Mouse (Mus musculus): ENCODE measurements around the gene Krtap10-4. TPM values are rescaled to one million over a fixed set of nuclear protein-coding genes. Genes with fewer than 3 reads are reported as not detected.
"Not testable (repeated sequence)": the region's sequence is repeated elsewhere in the genome, so short reads cannot be mapped to it uniquely, and the experiment has no call there.

Krtap10-4 gene
- polyA plus RNA-seq, 1 experiment from 2014 or later, result not detected

GRCm38 (mm10) chr10:77783396-77783795, 43.5 kb downstream of the Krtap10-4 start:
- not testable (repeated sequence) for H3K27me3 ChIP-seq (replicated peaks); H3K27ac ChIP-seq; H3K4me1 ChIP-seq; H3K36me3 ChIP-seq; H3K4me2 ChIP-seq (replicated peaks); H3K9ac ChIP-seq; H3K9me3 ChIP-seq; H3K4me3 ChIP-seq; ATAC-seq (ENCODE audit: low FRiP score, low read depth)
- WGBS, result 88% methylated on average over 2 of the region's 3 CpGs

GRCm38 (mm10) chr10:77782442-77782841, 44.5 kb downstream of the Krtap10-4 start, which contains the start of gene Gm3250:
Gm3250 (minus strand) TSS chr10:77782542.
- WGBS, result 50% methylated on average over 1 of the region's 1 CpGs
- not testable (repeated sequence) for H3K9me3 ChIP-seq; H3K9ac ChIP-seq; H3K27me3 ChIP-seq (replicated peaks); H3K36me3 ChIP-seq; H3K4me2 ChIP-seq (replicated peaks); H3K4me1 ChIP-seq; H3K27ac ChIP-seq; H3K4me3 ChIP-seq; ATAC-seq (ENCODE audit: low FRiP score, low read depth)

- not testable (repeated sequence) for H3K9me3 ChIP-seq; H3K27me3 ChIP-seq (replicated peaks); ATAC-seq (ENCODE audit: low FRiP score, low read depth); H3K9ac ChIP-seq; H3K27ac ChIP-seq; H3K36me3 ChIP-seq; H3K4me2 ChIP-seq (replicated peaks); H3K4me1 ChIP-seq; H3K4me3 ChIP-seq
- WGBS, result 76% methylated on average over 1 of the region's 1 CpGs
Observed at GRCm38 (mm10) chr10:77776844-77777243, 50.1 kb downstream of the Krtap10-4 start, which contains the start of gene Gm7138. Gm7138 (minus strand) TSS chr10:77776944.

Other genes starting within 250 kb of the Krtap10-4 start
- 67.8 and 71.1 TPM in 2 replicates for gene Pttg1ip, start 245.4 kb downstream of the Krtap10-4 start, polyA plus RNA-seq (2016; fragmentation: Nextera tagmentation; extraction: Ambion mirVana)
- 288 and 299 TPM in 2 replicates for gene Sumo3, start 221.0 kb downstream of the Krtap10-4 start, polyA plus RNA-seq (2016; fragmentation: Nextera tagmentation; extraction: Ambion mirVana)
- gene Gm49325, start 220.9 kb downstream of the Krtap10-4 start, polyA plus RNA-seq (2016; fragmentation: Nextera tagmentation; extraction: Ambion mirVana), result 7.6 and 11.0 TPM in 2 replicates
- 90.9 and 93.7 TPM in 2 replicates for gene Ube2g2, start 204.8 kb downstream of the Krtap10-4 start, polyA plus RNA-seq (2016; fragmentation: Nextera tagmentation; extraction: Ambion mirVana)
- 0.98 and 1.2 TPM in 2 replicates for gene Tspear, start 140.5 kb downstream of the Krtap10-4 start, polyA plus RNA-seq (2016; fragmentation: Nextera tagmentation; extraction: Ambion mirVana)
- not detected in 2 replicates for gene Gm19402, start 136.3 kb downstream of the Krtap10-4 start, polyA plus RNA-seq (2016; fragmentation: Nextera tagmentation; extraction: Ambion mirVana)
- gene Gm9508, start 129.9 kb downstream of the Krtap10-4 start, polyA plus RNA-seq (2016; fragmentation: Nextera tagmentation; extraction: Ambion mirVana), result not detected in 2 replicates
- not detected in 2 replicates for gene Gm10272, start 120.5 kb downstream of the Krtap10-4 start, polyA plus RNA-seq (2016; fragmentation: Nextera tagmentation; extraction: Ambion mirVana)
- not detected in 2 replicates for gene Gm10024, start 115.6 kb downstream of the Krtap10-4 start, polyA plus RNA-seq (2016; fragmentation: Nextera tagmentation; extraction: Ambion mirVana)
- not detected in 2 replicates for gene Gm10142, start 111.3 kb downstream of the Krtap10-4 start, polyA plus RNA-seq (2016; fragmentation: Nextera tagmentation; extraction: Ambion mirVana)
- gene Krtap12-1, start 106.5 kb downstream of the Krtap10-4 start, polyA plus RNA-seq (2016; fragmentation: Nextera tagmentation; extraction: Ambion mirVana), result not detected in 2 replicates
- gene Gm10100, start 100.6 kb downstream of the Krtap10-4 start, polyA plus RNA-seq (2016; fragmentation: Nextera tagmentation; extraction: Ambion mirVana), result not detected in 2 replicates
- gene Gm18596, start 84.5 kb downstream of the Krtap10-4 start, polyA plus RNA-seq (2016; fragmentation: Nextera tagmentation; extraction: Ambion mirVana), result not detected in 2 replicates
- gene Gm9736, start 75.7 kb downstream of the Krtap10-4 start, polyA plus RNA-seq (2016; fragmentation: Nextera tagmentation; extraction: Ambion mirVana), result not detected in 2 replicates
- not detected in 2 replicates for gene Gm3233, start 67.4 kb downstream of the Krtap10-4 start, polyA plus RNA-seq (2016; fragmentation: Nextera tagmentation; extraction: Ambion mirVana)
- gene Gm3238, start 55.8 kb downstream of the Krtap10-4 start, polyA plus RNA-seq (2016; fragmentation: Nextera tagmentation; extraction: Ambion mirVana), result not detected in 2 replicates
- not detected in 2 replicates for gene Gm7138, start 50.2 kb downstream of the Krtap10-4 start, polyA plus RNA-seq (2016; fragmentation: Nextera tagmentation; extraction: Ambion mirVana)
- not detected in 2 replicates for gene Gm3250, start 44.6 kb downstream of the Krtap10-4 start, polyA plus RNA-seq (2016; fragmentation: Nextera tagmentation; extraction: Ambion mirVana)
- not detected in 2 replicates for gene Gm7137, start 38.9 kb downstream of the Krtap10-4 start, polyA plus RNA-seq (2016; fragmentation: Nextera tagmentation; extraction: Ambion mirVana)
- gene Gm9639, start 32.0 kb downstream of the Krtap10-4 start, polyA plus RNA-seq (2016; fragmentation: Nextera tagmentation; extraction: Ambion mirVana), result not detected in 2 replicates
- not detected in 2 replicates for gene Gm19668, start 28.0 kb downstream of the Krtap10-4 start, polyA plus RNA-seq (2016; fragmentation: Nextera tagmentation; extraction: Ambion mirVana)
- gene Gm9507, start 15.3 kb downstream of the Krtap10-4 start, polyA plus RNA-seq (2016; fragmentation: Nextera tagmentation; extraction: Ambion mirVana), result not detected in 2 replicates
- not detected in 2 replicates for gene Gm2696, start 12.4 kb downstream of the Krtap10-4 start, polyA plus RNA-seq (2016; fragmentation: Nextera tagmentation; extraction: Ambion mirVana)
- not detected in 2 replicates for gene Krtap10-10, start 8.9 kb upstream of the Krtap10-4 start, polyA plus RNA-seq (2016; fragmentation: Nextera tagmentation; extraction: Ambion mirVana)
- gene Gm36176, start 19.7 kb upstream of the Krtap10-4 start, polyA plus RNA-seq (2016; fragmentation: Nextera tagmentation; extraction: Ambion mirVana), result not detected in 2 replicates
- not detected in 2 replicates for gene Gm10318, start 25.8 kb upstream of the Krtap10-4 start, polyA plus RNA-seq (2016; fragmentation: Nextera tagmentation; extraction: Ambion mirVana)
- gene Gm3285, start 34.9 kb upstream of the Krtap10-4 start, polyA plus RNA-seq (2016; fragmentation: Nextera tagmentation; extraction: Ambion mirVana), result not detected in 2 replicates
- 8.0 and 8.4 TPM in 2 replicates for gene Lrrc3, start 75.4 kb upstream of the Krtap10-4 start, polyA plus RNA-seq (2016; fragmentation: Nextera tagmentation; extraction: Ambion mirVana)
- gene Trpm2, start 143.5 kb upstream of the Krtap10-4 start, polyA plus RNA-seq (2016; fragmentation: Nextera tagmentation; extraction: Ambion mirVana), result 2.2 and 3.0 TPM in 2 replicates
- 35.4 and 35.8 TPM in 2 replicates for gene 1810043G02Rik, start 151.4 kb upstream of the Krtap10-4 start, polyA plus RNA-seq (2016; fragmentation: Nextera tagmentation; extraction: Ambion mirVana)
- 113 and 115 TPM in 2 replicates for gene Pfkl, start 183.0 kb upstream of the Krtap10-4 start, polyA plus RNA-seq (2016; fragmentation: Nextera tagmentation; extraction: Ambion mirVana)
- not detected in 2 replicates for gene Dnmt3l, start 214.9 kb upstream of the Krtap10-4 start, polyA plus RNA-seq (2016; fragmentation: Nextera tagmentation; extraction: Ambion mirVana)
- 0.17 and 0.22 TPM in 2 replicates for gene Aire, start 216.5 kb upstream of the Krtap10-4 start, polyA plus RNA-seq (2016; fragmentation: Nextera tagmentation; extraction: Ambion mirVana)
- 1.3 TPM in 2 replicates for gene Icosl, start 242.2 kb upstream of the Krtap10-4 start, polyA plus RNA-seq (2016; fragmentation: Nextera tagmentation; extraction: Ambion mirVana)

Data from neural tube, embryonic 12.5 days (tissue).